Mouse (Mus musculus) spleen, adult 2 months (tissue): ENCODE data around the gene Cep164.

Source experiments
- CTCF ChIP-seq: fragments of 200-500 bp; IDR thresholded peaks from 2 replicates; pipeline ENCODE4 v1.5.1; 2011; ENCODE audit warnings: mild to moderate bottlenecking, inconsistent platforms; ENCODE audit not compliant: insufficient read depth, insufficient read length, insufficient replicate concordance; ENCODE audit errors: extremely low read depth
- POLR2A ChIP-seq: fragments of 200-500 bp; IDR thresholded peaks from 2 replicates; pipeline ENCODE4 v1.6.1; 2011; ENCODE audit warnings: low read depth, low read length, inconsistent platforms

GRCm38 (mm10) chr9:45877928-45878327, 49.4 kb upstream of the Cep164 start:
- TF ChIP-seq CTCF, result no peak
- no peak for TF ChIP-seq POLR2A
